Mouse (Mus musculus): ENCODE results near the gene Phlpp2. TPM values are rescaled to one million over a fixed set of nuclear protein-coding genes. Genes with fewer than 3 reads are reported as not detected.

The Phlpp2 gene
- 2.2 and 2.9 TPM in 2 replicates for polyA plus RNA-seq (2016; fragmentation: Nextera tagmentation; extraction: Ambion mirVana)

GRCm38 (mm10) chr8:109868003-109868679 lies at the start of gene Phlpp2:
Gene Phlpp2, plus strand, starts transcription at chr8:109868542.
- Histone ChIP-seq H3K4me3 (peak within 1 kb of the TSS; percentile 87), H3K4me1 (peaks cover 23% of the 10 kb centered on the region), H3K9me3 (no peaks in the 10 kb centered on the region), H3K27me3 (ENCODE audit: poor library complexity, severe bottlenecking) (no peaks in the 10 kb centered on the region), H3K27ac (peak within 1 kb of the TSS; percentile 96), H3K36me3 (replicated peaks) (peaks cover 32% of the 10 kb centered on the region)
- peak; percentile 94 for DNase-seq (ENCODE audit: extremely low spot score, low spot score)
- 1% methylated on average over 42 of the region's 42 CpGs for WGBS

- H3K36me3 ChIP-seq (replicated peaks), result peaks cover 32% of the 10 kb centered on the region
- H3K27me3 ChIP-seq (ENCODE audit: poor library complexity, severe bottlenecking), result no peaks in the 10 kb centered on the region
- WGBS, result 92% methylated on average over 2 of the region's 2 CpGs
- DNase-seq (ENCODE audit: extremely low spot score, low spot score), result no peak
- no peaks in the 10 kb centered on the region for H3K4me1 ChIP-seq
- H3K4me3 ChIP-seq, result no peak overlapping the region
- no peaks in the 10 kb centered on the region for H3K9me3 ChIP-seq
- no peak overlapping the region for H3K27ac ChIP-seq
These were observed 44.8 kb upstream of the Phlpp2 start for GRCm38 (mm10) chr8:109823561-109823960.

- no peak overlapping the region for H3K27ac ChIP-seq
- no peaks in the 10 kb centered on the region for H3K9me3 ChIP-seq
- no peak for DNase-seq (ENCODE audit: extremely low spot score, low spot score)
- H3K4me1 ChIP-seq, result no peaks in the 10 kb centered on the region
- H3K27me3 ChIP-seq (ENCODE audit: poor library complexity, severe bottlenecking), result no peaks in the 10 kb centered on the region
- WGBS, result 92% methylated on average over 2 of the region's 2 CpGs
- no peak overlapping the region for H3K4me3 ChIP-seq
- H3K36me3 ChIP-seq (replicated peaks), result peaks cover 86% of the 10 kb centered on the region
These were observed 28.5 kb upstream of the Phlpp2 start for GRCm38 (mm10) chr8:109839822-109840221.

GRCm38 (mm10) chr8:109842468-109842867 lies 25.9 kb upstream of the Phlpp2 start:
- no peak for DNase-seq (ENCODE audit: extremely low spot score, low spot score)
- Histone ChIP-seq H3K36me3 (replicated peaks) (peaks cover 85% of the 10 kb centered on the region), H3K4me3 (no peak overlapping the region), H3K27ac (no peak overlapping the region), H3K4me1 (no peaks in the 10 kb centered on the region), H3K9me3 (no peaks in the 10 kb centered on the region), H3K27me3 (ENCODE audit: poor library complexity, severe bottlenecking) (no peaks in the 10 kb centered on the region)
- WGBS, result 85% methylated on average over 1 of the region's 1 CpGs

- no peaks in the 10 kb centered on the region for H3K4me1 ChIP-seq
- no peak overlapping the region for H3K27ac ChIP-seq
- WGBS, result 81% methylated on average over 2 of the region's 2 CpGs
- H3K36me3 ChIP-seq (replicated peaks), result peaks cover 93% of the 10 kb centered on the region
- H3K9me3 ChIP-seq, result no peaks in the 10 kb centered on the region
- no peaks in the 10 kb centered on the region for H3K27me3 ChIP-seq (ENCODE audit: poor library complexity, severe bottlenecking)
- no peak overlapping the region for H3K4me3 ChIP-seq
- DNase-seq (ENCODE audit: extremely low spot score, low spot score), result no peak
These were observed 20.5 kb upstream of the Phlpp2 start for GRCm38 (mm10) chr8:109847866-109848265.

GRCm38 (mm10) chr8:109848981-109849380 lies 19.4 kb upstream of the Phlpp2 start:
- H3K27ac ChIP-seq, result no peak overlapping the region
- H3K4me1 ChIP-seq, result no peaks in the 10 kb centered on the region
- WGBS, result 91% methylated on average over 3 of the region's 3 CpGs
- H3K27me3 ChIP-seq (ENCODE audit: poor library complexity, severe bottlenecking), result no peaks in the 10 kb centered on the region
- no peak overlapping the region for H3K4me3 ChIP-seq
- H3K36me3 ChIP-seq (replicated peaks), result peaks cover 88% of the 10 kb centered on the region
- no peaks in the 10 kb centered on the region for H3K9me3 ChIP-seq
- no peak for DNase-seq (ENCODE audit: extremely low spot score, low spot score)

- no peak overlapping the region for H3K4me3 ChIP-seq
- H3K27ac ChIP-seq, result no peak overlapping the region
- no peaks in the 10 kb centered on the region for H3K9me3 ChIP-seq
- H3K4me1 ChIP-seq, result no peaks in the 10 kb centered on the region
- DNase-seq (ENCODE audit: extremely low spot score, low spot score), result peak; percentile 37
- 52% methylated on average over 6 of the region's 6 CpGs for WGBS
- no peaks in the 10 kb centered on the region for H3K27me3 ChIP-seq (ENCODE audit: poor library complexity, severe bottlenecking)
- H3K36me3 ChIP-seq (replicated peaks), result peaks cover 88% of the 10 kb centered on the region
These were observed 14.9 kb upstream of the Phlpp2 start for GRCm38 (mm10) chr8:109853423-109853822.

GRCm38 (mm10) chr8:109854522-109854921 lies 13.8 kb upstream of the Phlpp2 start:
- no peak overlapping the region for H3K4me3 ChIP-seq
- no peaks in the 10 kb centered on the region for H3K27me3 ChIP-seq (ENCODE audit: poor library complexity, severe bottlenecking)
- WGBS, result 96% methylated on average over 4 of the region's 4 CpGs
- peaks cover 88% of the 10 kb centered on the region for H3K36me3 ChIP-seq (replicated peaks)
- no peaks in the 10 kb centered on the region for H3K9me3 ChIP-seq
- no peak overlapping the region for H3K27ac ChIP-seq
- no peak for DNase-seq (ENCODE audit: extremely low spot score, low spot score)
- H3K4me1 ChIP-seq, result no peaks in the 10 kb centered on the region

- DNase-seq (ENCODE audit: extremely low spot score, low spot score), result no peak
- H3K4me3 ChIP-seq, result no peak overlapping the region
- WGBS, result 95% methylated on average over 6 of the region's 6 CpGs
- no peaks in the 10 kb centered on the region for H3K27me3 ChIP-seq (ENCODE audit: poor library complexity, severe bottlenecking)
- H3K27ac ChIP-seq, result no peak overlapping the region
- H3K36me3 ChIP-seq (replicated peaks), result peaks cover 88% of the 10 kb centered on the region
- no peaks in the 10 kb centered on the region for H3K9me3 ChIP-seq
- H3K4me1 ChIP-seq, result no peaks in the 10 kb centered on the region
These were observed 12.9 kb upstream of the Phlpp2 start for GRCm38 (mm10) chr8:109855451-109855850.

- peaks cover 6% of the 10 kb centered on the region for H3K4me1 ChIP-seq
- peaks cover 56% of the 10 kb centered on the region for H3K36me3 ChIP-seq (replicated peaks)
- 87% methylated on average over 2 of the region's 2 CpGs for WGBS
- H3K27ac ChIP-seq, result no peak overlapping the region
- no peaks in the 10 kb centered on the region for H3K9me3 ChIP-seq
- H3K27me3 ChIP-seq (ENCODE audit: poor library complexity, severe bottlenecking), result no peaks in the 10 kb centered on the region
- no peak overlapping the region for H3K4me3 ChIP-seq
- DNase-seq (ENCODE audit: extremely low spot score, low spot score), result no peak
These were observed 4.9 kb upstream of the Phlpp2 start for GRCm38 (mm10) chr8:109863398-109863797.

- peaks cover 15% of the 10 kb centered on the region for H3K4me1 ChIP-seq
- no peak for DNase-seq (ENCODE audit: extremely low spot score, low spot score)
- no peaks in the 10 kb centered on the region for H3K27me3 ChIP-seq (ENCODE audit: poor library complexity, severe bottlenecking)
- H3K36me3 ChIP-seq (replicated peaks), result peaks cover 42% of the 10 kb centered on the region
- H3K27ac ChIP-seq, result no peak overlapping the region
- no peaks in the 10 kb centered on the region for H3K9me3 ChIP-seq
- H3K4me3 ChIP-seq, result no peak overlapping the region
- WGBS, result 96% methylated on average over 2 of the region's 2 CpGs
These were observed 3.5 kb upstream of the Phlpp2 start for GRCm38 (mm10) chr8:109864798-109865197.

GRCm38 (mm10) chr8:109865536-109865935 lies 2.8 kb upstream of the Phlpp2 start:
- Histone ChIP-seq H3K9me3 (no peaks in the 10 kb centered on the region), H3K4me1 (peaks cover 23% of the 10 kb centered on the region), H3K27me3 (ENCODE audit: poor library complexity, severe bottlenecking) (no peaks in the 10 kb centered on the region), H3K36me3 (replicated peaks) (peaks cover 38% of the 10 kb centered on the region), H3K4me3 (no peak overlapping the region), H3K27ac (no peak overlapping the region)
- no peak for DNase-seq (ENCODE audit: extremely low spot score, low spot score)
- WGBS, result 88% methylated on average over 4 of the region's 4 CpGs

- no peaks in the 10 kb centered on the region for H3K9me3 ChIP-seq
- H3K36me3 ChIP-seq (replicated peaks), result peaks cover 35% of the 10 kb centered on the region
- WGBS, result 92% methylated on average over 5 of the region's 5 CpGs
- H3K27me3 ChIP-seq (ENCODE audit: poor library complexity, severe bottlenecking), result no peaks in the 10 kb centered on the region
- no peak overlapping the region for H3K4me3 ChIP-seq
- H3K4me1 ChIP-seq, result peaks cover 23% of the 10 kb centered on the region
- no peak for DNase-seq (ENCODE audit: extremely low spot score, low spot score)
- H3K27ac ChIP-seq, result no peak overlapping the region
These were observed 1.7 kb upstream of the Phlpp2 start for GRCm38 (mm10) chr8:109866690-109867089.

Data from forebrain, embryonic 10.5 days (tissue).